Mouse (Mus musculus): Measurements from ENCODE around the gene Fchsd2.

Gene Fchsd2

DNA sequence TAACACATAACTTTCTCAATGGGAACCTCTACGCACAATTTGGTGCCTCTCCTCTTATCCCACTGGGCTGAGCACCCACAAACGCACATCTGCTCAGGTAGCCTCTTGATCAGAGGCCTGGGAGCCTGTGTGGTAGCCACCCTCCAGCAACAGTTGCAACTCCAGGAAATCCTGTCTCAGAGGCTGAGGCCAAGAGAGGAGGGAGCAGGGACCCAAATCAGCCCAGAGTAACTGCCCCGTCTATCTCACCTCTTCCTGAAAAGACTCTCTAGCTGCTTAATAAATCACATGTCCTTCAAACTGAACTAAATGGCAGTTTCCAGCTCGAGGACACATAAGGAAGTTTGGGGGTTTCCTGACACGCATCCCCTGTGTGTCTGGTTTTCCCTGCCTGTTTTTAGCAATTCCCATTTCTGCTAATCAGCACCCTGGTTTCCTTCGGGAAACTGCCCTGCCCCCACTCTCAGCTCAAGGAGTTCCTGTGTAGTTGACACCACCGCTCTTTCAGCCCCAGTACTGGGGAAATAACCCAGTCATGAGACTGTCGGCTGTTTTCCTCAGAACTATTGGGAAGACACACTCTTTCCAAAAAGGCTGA is 18.4 kb upstream of the Fchsd2 start:
- DNase-seq, result no peak

DNA sequence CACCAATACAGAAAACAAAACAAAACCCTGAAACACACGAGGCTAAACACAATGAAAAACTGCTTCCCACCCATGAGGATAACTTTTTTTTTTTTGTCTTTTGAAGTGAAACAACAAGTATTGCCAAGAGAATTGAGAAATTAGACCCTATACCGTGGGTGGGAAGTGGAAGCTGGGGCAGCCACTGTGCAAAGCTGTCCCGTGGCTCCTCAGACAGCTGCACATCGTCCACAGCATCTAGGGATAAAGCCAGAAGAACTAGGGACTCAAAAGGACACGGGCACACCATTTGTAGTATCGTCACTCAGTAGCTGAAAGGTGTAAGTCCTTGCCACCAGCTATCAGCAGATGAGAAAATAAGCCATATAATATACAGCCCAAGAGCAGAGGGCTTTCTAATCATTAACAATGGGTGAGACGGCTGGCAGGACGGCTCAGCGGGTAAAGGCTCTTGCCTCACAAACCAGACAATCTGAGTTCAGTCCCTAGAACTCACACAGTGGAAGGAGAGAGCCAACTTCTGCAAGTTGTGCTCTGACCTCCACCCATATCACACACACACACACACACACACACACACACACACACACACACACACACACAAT is 9.0 kb upstream of the Fchsd2 start:
- DNase-seq, result no peak

DNA sequence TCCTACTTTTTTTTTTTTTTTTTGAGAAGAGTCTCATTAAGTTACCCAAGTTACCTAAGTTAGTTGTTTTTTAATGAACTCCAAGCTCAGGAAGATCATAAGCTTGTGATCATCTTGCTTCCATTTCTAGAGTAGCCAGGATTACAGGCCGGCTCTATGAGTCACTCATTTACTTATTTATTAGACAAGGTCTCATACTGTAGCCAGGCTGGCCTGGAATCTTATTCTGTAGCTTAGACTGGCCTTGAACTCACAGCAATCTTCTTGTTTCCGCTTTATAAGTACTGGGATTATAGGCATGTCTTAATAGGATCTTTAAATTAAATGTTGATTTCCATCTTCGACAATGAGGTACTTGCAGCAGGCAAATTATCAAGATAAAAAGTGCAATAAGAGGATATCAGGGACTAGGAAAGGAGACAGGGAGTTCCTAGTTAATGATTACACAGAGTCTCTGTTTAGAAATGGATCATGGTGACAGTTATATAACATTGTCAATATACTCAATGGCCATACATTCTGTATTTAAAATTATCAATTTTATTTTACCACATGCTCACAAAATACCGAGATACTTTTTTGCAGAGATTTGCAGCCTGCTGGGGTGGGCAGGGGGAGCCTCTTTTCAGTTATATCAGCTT is 7.7 kb upstream of the Fchsd2 start:
- no peak for DNase-seq

DNA sequence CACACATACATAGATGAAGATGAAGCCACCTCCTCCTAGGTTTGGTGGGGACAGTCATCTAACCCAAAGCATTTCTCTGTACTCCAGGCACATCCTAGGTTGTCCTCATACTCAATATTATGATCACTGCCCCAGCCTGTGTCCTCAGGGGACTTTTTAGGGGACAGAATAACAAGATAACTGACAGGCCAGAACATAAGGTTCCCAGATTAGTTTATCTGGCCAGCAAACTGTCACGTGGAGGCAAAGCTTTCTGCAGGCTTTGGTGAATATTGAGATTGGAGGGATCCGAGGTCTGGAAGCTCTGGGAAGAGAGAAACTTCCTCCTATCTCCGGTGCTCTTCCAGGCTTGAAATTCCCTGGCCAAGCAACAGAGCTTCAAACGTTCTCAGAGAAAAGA is 6.9 kb upstream of the Fchsd2 start:
- no peak for DNase-seq

DNA sequence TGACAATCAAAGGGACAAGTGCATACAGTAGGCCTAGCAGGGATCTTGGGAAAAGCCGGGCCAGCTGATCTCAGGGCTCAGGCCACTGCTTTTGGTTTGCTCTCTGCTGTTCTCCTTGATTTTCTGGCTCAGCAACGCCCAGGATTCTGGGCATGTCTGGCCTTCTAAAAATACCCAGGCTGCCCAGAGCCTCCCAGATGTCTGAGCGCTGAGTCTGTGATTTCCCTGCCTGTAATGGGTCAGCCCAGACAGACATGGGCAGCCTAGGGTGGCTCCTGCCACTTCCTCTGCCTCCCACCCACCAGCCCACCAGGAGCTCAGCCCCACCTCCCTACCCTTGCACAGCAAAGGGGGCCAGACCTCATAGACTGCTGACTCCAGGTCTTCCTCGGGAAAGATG is 4.0 kb upstream of the Fchsd2 start:
- DNase-seq, result peak; percentile 47

DNA sequence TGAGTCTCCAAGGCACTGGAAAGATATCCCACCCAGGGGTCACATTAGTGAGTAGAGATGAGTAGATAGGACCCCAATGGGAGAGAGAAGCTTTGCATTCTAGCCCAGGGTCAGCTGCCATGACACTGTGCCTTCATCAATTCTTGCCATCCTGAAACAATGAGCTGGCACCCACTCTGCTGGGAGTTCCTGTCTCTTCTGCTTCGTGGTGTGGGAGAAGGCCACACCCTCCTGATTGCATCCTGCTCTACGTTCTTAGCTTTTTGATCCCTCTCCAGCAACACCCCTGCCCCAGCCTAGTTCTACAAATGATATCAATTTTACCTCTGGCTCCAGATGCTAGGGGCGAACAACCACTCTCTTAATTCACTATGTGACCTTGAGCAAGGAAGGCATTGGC is 3.4 kb upstream of the Fchsd2 start:
- DNase-seq, result peak; percentile 74

DNA sequence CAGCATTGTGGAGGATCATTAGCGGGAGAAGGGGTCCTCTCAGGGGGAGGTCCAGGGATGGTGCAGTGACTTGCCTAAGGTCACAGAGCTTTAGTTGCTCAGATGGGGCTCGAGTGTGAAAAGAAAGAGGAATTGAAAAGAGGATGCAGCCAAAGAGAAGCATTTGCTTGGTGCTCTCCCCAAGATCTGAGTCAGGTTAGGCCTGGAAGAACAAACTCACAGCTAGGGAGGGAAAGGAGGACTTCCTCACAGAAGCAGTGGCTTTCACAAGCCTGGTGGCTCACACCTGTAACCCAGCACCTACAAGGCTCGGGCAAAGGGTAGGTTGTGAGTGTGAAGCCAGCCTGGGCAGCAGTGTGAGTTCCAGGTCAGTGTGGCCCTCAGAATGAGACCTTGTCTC is 568 bp downstream of the Fchsd2 start:
- DNase-seq, result no peak

DNA sequence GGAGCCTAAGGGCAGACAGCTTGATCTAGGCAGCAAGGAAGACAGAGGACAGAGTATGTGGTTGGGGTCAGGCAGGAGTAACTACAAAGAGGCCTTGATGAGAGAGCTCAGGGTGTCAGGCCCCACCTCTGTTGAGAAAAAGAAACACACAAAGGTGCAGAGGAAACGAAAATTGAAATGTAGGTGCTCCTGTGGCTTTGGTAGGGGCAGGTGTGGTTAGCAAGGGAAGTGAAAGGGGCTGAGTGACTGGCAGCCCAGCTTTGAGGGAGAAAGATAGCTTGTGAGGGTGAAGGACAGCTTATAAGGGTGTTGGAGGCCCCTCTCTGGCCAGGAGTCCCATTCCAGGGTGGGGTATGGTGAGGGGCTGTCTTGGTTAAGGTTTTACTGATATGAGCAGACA is 2.1 kb downstream of the Fchsd2 start:
- no peak for DNase-seq

DNA sequence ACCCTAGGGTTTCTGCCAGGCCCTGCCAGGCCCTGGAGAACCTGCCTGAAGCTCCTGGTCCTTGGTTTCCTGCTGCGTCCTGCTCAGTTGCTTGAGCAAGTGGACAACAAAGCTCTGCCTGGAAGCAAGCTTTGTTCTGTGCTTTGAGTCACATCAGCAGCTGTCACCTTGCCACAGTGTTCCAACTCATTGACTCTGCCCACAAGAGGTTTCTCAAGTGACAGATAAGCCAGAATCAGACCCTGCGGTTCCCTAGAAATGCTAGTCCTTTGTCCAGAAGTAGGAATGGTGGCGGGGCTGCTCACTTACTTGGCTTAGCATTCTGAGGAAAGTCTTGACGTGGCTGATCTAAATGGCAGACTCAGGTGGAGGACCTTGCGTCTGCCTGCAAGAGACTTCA is 2.9 kb downstream of the Fchsd2 start:
- DNase-seq, result no peak

DNA sequence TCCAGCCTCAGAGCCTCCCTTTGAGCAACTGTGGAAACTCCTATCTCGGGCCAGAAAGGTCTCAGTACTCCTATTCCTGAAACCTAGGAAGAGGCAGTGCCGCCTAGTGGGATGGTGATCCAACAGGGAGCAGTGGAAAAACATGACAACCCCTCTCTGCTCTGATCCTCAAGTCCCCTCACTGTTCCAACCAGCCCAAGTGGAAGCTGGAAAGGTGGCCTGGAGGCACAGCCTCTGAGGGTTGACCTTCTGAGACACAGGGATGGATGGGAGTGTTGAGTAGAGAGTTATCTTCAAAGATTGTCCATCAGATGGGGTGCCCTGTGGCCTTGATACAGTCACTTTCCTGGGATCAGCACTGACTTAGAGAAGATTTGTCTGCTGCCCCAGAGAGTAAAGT is 3.9 kb downstream of the Fchsd2 start:
- DNase-seq, result no peak

DNA sequence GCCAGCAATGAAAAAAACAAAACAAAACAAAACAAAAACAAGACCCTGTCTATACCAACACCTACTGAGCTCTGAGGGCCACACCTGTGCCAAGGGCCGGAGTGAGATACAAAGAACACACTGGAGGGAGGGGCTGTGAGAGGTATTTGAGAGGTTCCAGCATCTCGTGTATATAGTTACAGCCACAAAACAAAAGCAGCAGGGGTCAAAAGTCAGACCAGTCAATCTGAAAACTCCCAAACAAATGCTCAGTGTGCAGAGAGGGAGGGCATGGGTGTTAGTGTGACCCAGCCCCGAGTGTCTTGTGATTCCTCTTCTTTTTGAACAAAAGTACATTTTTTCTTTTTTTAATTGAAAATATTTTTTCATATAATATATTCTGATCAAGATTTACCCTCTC is 4.4 kb downstream of the Fchsd2 start:
- DNase-seq, result no peak

DNA sequence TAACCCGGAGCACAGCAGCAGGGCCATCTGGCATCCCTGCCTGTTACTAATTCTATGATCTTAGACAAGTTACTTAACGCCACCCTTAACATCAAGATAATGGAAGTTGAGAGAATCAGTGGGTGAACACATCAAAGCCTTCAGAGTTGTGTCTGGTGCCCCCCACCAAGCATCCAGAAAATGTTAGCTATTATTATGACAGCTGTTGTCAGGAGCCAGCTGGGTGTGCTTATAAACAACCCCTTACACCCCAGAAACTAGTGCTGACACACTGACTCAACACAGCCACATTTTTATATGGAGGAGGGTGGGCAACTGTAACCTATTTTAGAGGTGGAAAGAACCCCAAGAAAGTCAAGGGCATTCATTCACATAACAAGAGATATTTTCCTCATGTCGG is 7.3 kb downstream of the Fchsd2 start:
- no peak for DNase-seq

DNA sequence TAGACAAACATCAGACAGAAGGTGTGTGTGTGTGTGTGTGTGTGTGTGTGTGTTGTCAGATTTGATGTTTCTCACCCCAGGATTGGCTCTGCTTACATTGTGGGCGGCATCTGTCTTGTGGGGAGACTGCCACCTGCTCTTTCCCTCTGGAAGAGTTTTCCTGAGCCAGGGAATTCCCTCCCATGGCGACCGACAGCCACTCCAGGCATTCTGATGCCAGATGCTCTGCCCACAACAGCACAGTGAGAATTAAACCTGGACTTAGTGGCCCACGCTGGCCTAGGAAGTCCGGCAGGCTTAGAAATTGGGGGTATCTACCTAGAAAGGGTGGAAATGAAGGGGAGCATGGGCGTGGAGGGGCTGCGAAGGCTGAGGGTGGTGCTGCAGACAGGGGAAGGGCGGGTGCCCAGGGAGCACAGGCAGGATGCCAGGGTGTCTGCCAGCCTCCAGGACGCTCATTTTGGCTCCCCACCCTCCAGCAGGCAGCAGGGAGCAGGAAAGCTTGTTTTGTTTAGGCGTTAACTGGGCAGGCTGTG is 8.6 kb downstream of the Fchsd2 start:
- DNase-seq, result peak; percentile 84

DNA sequence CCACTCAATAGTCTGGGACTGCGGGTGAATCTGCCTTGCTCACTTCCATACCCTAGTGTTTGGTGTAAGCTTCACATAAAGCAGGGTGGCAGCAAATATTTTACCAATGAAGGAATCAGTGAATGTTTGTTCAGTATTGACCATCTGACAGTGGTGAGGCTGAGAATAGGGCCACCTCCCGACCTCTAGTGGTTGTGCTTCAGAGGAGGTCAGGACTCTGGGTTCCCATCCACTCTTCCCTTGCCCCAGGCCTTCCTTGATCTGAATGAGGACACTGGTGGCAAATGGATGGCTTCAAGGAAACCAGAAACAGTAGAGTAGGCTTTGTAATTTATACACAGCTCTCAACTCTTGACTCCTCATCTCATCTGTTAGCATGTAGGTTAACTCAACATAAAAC is 14.0 kb downstream of the Fchsd2 start:
- no peak for DNase-seq

DNA sequence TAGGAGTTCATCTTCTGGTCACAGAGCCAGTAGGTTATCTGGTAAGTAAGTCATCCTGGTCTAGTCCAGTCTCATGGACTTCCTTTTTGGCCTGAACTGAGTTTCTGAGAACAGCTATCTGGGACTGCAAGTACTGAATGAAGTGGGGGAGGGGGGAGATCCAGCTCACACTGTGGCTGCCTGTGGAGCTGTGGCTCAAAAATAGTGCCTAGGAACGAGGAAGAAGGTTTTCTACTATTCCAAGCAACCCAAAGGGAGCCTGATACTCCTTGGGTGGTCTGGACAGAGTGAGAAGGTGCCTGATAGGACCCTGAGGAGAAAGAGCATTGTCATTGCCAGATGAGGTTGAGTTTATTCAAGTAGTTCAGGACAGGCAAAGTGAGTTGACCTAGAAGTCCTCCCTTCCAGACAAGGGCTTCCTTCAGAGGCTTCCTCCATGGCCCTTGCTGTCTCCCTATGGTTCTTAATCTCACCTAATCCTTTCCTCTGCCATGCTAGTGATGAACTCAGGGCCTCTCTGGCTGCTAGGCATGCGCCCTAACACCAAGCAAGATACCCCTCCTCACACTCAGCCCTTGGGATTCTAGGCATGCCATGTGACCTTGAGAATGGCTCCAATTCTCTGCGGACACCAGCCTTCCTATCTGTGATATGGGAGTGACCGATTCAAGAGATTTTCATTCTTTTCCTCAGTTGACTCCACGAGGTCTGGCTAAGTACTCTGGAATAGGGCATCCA is 14.6 kb downstream of the Fchsd2 start:
- DNase-seq, result no peak

DNA sequence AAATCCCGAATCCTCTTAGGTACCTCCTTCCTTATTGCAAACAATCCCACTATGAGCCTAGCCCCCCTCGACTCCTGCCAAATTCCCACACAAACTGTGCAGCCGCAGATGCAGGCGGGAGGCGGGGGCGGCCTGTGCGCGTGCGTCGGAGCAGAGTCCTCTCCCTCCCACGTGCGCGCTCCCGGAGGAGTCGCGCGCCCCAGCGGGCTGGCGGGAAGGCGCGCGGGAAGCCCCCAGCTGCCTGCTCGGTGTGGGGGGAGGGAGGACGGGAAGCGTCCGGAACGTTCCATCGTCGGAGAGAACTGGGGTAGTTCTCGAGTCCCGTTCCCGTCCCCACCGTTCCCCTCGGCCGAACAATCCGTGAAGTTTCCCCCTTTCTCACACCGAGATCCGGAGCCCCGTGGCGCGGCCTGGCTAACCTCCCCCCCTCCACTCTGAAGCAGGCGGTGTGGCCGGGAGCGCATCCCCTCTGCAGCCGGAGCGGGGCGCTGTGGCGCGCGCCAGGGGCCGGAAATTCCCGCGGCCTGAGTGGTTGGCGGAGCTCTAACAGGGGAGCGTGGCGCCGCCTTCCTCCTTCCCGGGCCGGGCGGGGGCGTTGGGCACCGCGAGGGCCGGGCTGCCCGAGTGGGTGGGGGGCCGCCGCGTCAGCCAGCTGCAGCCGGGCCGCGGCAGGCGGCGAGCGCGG is 15.4 kb downstream of the Fchsd2 start:
- peak; percentile 99 for DNase-seq

DNA sequence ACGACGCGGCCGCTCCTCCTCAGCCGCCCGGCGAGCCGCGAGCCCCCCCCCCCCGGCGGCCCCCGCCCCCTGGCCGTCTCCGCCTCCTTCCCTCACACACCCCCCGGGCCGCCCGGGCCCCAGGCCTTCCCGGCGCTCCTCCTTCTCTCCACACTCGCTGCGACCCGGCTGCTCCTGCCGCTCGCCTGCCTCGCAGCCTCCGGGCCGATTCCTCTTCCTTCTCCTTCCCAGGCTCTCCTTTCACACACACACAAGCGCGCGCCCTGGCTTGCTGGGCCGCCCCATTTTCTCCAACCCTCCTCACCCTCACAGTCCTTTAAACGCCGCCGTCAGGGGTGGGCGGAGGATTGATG is 16.0 kb downstream of the Fchsd2 start:
- no peak for DNase-seq

DNA sequence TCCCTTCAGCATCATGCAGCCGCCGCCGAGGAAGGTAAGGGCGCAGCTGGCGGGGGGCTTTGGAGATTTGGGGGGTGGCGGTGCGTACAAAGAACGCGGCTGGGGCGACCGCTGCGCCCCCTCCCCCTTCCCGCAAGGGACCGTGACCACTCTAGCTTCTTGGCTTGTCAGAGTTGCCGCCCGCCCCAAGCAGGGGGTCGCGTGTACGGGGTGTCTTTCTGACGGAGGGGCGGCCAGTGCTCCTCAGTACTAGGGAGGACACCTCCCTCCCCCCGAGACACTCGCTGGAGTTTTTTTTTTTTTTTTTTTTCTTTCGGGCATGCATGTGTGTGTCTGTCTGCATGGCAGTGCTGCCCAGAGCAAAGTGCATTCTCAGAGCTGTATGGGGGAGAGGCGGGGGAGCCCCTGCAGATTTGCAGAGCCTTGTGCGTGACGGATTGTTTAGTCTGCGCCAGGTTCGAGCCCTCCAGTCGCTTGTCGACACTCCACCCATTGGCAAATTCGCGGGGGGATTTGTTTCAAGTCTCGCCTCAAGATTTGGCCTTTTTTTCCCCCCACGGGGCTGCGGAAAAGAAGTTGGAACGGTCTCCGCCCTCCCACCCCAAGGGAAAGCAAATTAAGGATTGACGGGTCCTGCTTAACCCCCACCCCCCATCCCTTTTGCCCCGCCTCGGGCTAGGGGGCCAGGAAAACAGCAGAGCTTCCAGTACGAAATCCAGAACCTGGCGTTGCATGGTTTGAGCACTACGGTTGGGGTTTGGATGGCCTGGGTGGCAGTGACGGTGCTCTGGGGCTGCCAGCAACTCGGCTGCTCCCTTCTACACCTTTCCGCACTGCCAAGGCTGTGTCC is 16.6 kb downstream of the Fchsd2 start:
- DNase-seq, result peak; percentile 56

DNA sequence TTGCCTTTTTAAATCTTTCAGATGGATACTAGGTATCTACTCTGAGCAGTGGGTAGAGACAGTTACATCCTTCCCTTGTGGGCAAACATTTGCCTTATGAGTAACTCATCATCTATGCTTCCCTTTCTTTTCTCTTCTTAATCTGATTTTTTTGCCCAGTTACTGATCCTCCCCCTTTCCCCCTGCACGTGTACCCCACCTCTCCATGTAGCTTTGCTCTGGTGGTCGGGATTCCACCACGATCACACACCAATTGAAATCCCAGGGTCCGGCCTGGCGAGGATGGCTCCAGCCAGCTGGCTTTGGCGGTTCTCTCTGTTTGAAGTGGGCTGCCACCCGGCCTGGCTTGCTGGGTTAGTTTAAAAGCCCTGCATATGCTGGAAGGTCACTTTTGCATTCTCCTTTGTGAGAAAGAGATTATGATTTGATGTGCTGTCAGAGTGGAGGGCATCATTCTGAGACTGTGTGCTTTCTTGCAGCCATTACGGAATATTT is 17.2 kb downstream of the Fchsd2 start:
- DNase-seq, result no peak

DNA sequence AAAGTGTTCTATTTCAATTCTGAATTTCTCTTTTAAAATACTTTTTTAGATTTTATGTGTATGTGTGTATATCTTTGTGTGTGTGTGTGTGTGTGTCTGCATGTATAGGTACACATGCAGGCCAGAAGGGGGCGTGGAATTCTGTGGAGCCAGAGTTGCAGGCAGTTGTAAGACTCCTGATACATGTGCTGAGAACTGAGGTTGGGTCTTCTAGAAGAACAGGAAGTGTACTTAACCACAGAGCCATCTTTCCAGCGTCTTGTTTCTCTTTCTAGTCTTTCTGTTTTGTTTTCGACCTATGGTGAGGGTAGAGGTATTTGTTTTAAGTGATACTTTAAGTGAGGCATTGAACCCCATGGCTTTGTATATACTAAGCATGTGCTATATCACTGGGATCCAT is 20.7 kb downstream of the Fchsd2 start:
- DNase-seq, result no peak

DNA sequence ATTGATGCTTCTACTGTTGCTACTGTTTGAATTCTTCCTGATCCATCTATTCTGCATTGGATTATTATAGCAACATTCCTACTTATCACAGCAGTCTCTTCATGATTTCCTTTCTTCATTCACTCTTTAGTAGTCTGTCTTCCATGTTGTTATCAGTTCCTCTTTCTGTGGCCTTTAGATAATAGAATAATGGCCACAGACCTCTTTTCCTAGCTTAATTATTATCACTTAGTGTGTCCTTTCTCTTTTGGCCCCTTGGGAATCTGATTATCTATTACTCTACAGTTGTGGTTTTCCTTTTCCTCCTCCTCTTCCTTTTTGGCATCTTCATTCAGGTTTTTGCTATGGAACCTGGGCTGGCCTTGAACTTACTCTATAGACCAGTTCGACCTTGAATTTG is 21.7 kb downstream of the Fchsd2 start:
- no peak for DNase-seq

DNA sequence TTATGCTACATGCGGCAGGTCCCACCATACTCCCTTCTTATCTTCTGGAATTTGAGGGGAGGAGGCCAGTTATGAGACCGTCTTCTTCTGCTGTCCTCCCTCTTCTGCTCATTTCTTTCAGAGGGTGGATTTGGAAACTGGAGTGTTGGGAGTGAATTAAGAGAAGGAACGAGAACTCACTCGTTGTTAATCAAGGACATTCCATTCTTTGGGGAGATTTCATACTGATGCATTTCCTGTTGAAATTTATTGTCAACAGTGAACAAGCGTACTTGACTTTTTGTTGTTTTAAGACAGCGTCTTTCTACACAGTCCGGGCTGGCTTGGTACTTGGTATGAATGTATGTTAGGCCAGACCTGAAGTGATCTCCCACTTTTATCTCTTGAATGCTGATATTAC is 26.7 kb downstream of the Fchsd2 start:
- DNase-seq, result no peak
